Mouse (Mus musculus): ENCODE data around the gene Alg12. TPM values are rescaled to one million over a fixed set of nuclear protein-coding genes. Genes with fewer than 3 reads are reported as not detected.

Gene Alg12
- total RNA-seq (2021): 10 to 100 TPM; 10.1 to 13.3 TPM
- long read RNA-seq, experiment 1, partial matches to known transcripts: 3 of 9 reads
- long read RNA-seq, experiment 1, other reads (novel, unspliced or antisense): 3 of 9 reads
- long read RNA-seq, experiment 2, transcript Alg12-204 (10 exons, 2,130 nt): major isoform, 5 of 12 reads
- long read RNA-seq, experiment 2, partial matches to known transcripts: 1 of 12 reads
- long read RNA-seq, experiment 2, other reads (novel, unspliced or antisense): 6 of 12 reads

DNA sequence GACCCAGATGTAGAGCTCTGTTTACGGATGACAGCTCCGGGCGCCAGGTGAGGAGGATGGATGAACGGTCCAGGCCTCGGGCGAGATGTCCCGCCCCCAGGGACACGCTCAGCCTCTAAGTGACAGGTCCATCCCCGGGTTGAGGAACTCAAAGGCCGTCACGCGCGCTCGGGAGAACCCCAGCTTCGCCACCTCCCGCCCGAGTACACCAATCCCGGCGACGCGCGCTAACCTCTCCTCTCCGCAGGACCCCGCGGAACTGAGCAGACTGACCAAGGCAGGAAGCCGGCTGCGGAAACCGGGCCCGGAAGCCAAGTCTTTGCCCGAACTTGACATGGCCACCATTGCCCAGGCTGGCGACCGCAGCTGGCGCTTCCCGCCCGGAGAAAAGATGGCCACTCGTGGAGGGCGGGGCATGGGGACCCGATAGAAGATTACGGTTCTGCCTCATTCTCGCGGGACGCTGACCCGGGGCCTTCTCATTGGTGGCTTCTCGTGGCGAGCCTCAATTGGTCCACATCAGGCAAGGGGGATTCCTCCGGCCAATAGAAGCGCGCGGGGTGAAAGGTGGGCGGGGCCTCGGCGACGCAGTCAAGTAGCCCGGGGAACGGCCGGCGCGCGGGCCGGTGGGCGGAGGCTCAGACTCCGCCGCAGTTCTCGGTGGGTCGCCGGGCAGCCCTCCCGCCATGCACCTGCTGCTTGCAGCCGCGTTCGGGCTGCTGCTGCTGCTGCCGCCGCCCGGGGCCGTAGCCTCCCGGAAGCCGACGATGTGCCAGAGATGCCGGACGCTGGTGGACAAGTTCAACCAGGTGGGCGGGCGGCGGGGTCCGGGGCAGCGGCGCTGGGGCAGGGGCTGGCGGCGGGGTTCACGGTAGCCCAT lies at the start of gene Alg12, which contains the start of gene Creld2:
TSS of gene Alg12 (minus strand) at position 293 of the 880 bp plus-strand sequence.
TSS of gene Creld2 (plus strand) at position 621 of the 880 bp plus-strand sequence.
- no peak for TF ChIP-seq CTCF (conservative IDR thresholded peaks at IDR 0.05)
- peak within 1 kb of the TSS; percentile 92 for H3K4me3 ChIP-seq

DNA sequence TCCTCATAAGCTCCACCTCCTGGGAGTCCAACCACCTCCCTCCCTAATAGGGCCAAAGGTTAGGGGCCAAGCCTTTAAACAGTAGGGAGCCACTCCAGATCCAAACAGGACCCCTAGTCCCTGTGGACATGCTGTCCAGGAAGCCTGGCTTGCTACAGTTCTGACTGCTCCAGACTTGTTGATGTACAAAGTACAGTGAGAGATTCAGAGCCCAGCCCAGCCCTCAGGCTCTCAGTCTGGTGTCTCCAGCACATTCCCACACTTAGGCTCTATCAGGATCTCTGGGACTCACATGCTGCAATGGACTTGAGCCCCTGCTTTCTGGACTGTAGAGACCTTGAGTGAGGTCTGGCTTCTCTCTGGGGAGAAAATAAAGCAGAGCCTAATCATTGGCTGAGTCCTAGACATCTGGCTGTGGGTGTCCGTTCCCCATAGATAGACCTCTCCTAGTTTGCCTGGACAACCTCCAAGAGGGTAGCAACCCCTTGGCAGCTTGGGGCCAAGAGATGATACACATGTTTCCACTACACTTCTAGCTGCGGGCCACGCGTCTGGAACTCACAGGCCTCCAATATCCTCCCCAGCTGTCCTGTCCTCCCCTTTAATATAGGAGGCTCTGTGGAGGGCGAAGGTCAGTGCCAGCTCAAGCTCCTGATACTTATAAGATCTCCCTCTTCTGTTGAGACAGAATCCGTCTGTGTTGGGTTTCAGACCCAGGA lies 49.1 kb upstream of the Alg12 start:
- Histone ChIP-seq H3K4me3 (no peak overlapping the region), H3K27ac (peak overlapping the region; percentile 71)
- TF ChIP-seq CTCF (conservative IDR thresholded peaks at IDR 0.05): no peak
- DNase-seq (ENCODE audit: low spot score in 2 of 2): no peak

More for the DNA sequence above, at the start of gene Alg12, which contains the start of gene Creld2:
- peak; percentile 99 to 100 for DNase-seq (ENCODE audit: low spot score in 2 of 2)
- peak within 1 kb of the TSS; percentile 92 for H3K27ac ChIP-seq

DNA sequence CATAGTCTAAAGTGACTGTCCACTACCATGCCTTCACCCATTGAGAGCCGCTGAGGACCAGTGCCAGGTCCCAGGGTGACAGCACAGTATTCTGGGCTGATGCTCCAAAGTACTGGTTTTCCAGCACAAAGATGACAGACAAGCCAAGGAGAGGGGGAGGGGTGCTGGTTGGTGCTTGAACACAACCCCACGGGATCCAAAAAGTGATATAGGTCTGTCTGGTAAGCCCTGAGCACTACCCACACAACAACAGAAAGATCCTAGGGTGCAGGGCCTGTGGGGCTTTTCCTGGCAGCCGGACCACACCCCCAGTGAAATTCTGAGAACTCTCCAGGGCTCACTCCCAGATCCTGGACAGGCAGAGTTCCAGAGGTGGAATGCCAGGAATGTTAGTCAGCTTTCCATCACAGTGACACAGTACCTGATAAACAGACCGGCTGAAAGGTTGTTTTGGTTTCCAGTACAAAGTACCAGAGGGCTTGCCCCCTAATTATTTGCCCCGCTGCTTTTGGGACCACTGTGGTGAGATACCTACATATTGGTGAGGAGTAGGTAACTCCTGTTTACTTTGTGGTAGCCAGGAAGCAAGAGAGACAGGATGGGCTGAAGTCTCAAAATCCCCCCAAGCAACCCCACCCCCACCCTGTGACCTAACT lies 48.4 kb upstream of the Alg12 start:
- no peak for DNase-seq (ENCODE audit: low spot score in 2 of 2)
- no peak for TF ChIP-seq CTCF (conservative IDR thresholded peaks at IDR 0.05)
- Histone ChIP-seq H3K4me3 (no peak overlapping the region), H3K27ac (peak overlapping the region; percentile 71)

GRCm38 (mm10) chr15:88866934-88867356 lies 47.8 kb upstream of the Alg12 start:
- no peak for DNase-seq (ENCODE audit: low spot score in 2 of 2)
- no peak for TF ChIP-seq CTCF (conservative IDR thresholded peaks at IDR 0.05)
- Histone ChIP-seq H3K4me3 (no peak overlapping the region), H3K27ac (peak overlapping the region; percentile 71)

DNA sequence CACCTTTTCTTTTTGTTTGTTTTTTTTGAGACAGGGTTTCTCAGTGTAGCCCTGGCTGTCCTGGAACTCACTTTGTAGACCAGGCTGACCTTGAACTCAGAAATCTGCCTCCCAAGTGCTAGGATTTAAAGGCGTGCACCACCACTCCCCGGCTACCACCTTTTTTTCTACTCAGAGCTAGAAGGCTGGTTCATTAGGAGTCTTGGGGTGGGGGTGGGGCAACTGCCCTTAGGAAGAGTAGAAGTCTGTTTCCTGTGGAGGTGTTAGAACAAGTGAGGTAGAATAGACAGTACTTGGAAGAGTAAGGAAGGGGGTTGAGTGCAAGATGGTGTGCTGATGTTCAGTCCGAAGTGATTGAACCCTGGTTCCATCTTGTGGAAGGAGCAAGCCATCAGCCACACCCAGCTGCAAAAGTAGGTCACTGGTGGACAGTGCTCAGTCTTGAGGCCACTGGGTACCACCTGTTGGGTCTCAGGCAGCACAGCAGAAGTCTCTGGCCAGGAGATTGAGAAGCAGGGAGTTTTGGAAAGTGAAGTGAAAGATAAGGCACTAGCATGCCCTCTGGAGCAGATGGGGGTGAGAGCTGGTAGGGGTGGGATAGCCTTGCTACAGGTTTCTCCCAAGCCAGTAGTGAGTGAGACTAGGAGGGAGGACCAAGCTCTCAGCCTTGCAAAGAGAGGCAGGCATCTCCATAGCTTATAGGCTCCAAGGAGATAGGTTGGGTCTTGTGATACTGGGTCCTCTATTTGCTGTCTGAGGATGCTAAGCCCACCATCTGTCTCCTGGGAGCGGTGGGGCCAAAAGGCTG lies 47.0 kb upstream of the Alg12 start:
- no peak for TF ChIP-seq CTCF (conservative IDR thresholded peaks at IDR 0.05)
- peak overlapping the region; percentile 71; the same call in 1 of the 2 replicates for H3K27ac ChIP-seq
- H3K4me3 ChIP-seq: peak overlapping the region; percentile 66; the same call in 1 of the 2 replicates
- DNase-seq (ENCODE audit: low spot score in 2 of 2): no peak

GRCm38 (mm10) chr15:88865061-88865460 lies 45.9 kb upstream of the Alg12 start:
- Histone ChIP-seq H3K4me3 (peak overlapping the region; percentile 66), H3K27ac (peak overlapping the region; percentile 97)
- no peak for TF ChIP-seq CTCF (conservative IDR thresholded peaks at IDR 0.05)
- DNase-seq (ENCODE audit: low spot score in 2 of 2): no peak

GRCm38 (mm10) chr15:88864270-88865030 lies 45.3 kb upstream of the Alg12 start:
- Histone ChIP-seq H3K27ac (peak overlapping the region; percentile 97), H3K4me3 (peak overlapping the region; percentile 66)
- peak; percentile 41 for TF ChIP-seq CTCF (conservative IDR thresholded peaks at IDR 0.05)
- DNase-seq (ENCODE audit: low spot score in 2 of 2): no peak

- Histone ChIP-seq H3K27ac (peak overlapping the region; percentile 97), H3K4me3 (peak overlapping the region; percentile 66)
- peak; percentile 33 for TF ChIP-seq CTCF (conservative IDR thresholded peaks at IDR 0.05)
- peak; percentile 86 to 93 for DNase-seq (ENCODE audit: low spot score in 2 of 2)
Observed at GRCm38 (mm10) chr15:88863695-88864231, 44.6 kb upstream of the Alg12 start.

DNA sequence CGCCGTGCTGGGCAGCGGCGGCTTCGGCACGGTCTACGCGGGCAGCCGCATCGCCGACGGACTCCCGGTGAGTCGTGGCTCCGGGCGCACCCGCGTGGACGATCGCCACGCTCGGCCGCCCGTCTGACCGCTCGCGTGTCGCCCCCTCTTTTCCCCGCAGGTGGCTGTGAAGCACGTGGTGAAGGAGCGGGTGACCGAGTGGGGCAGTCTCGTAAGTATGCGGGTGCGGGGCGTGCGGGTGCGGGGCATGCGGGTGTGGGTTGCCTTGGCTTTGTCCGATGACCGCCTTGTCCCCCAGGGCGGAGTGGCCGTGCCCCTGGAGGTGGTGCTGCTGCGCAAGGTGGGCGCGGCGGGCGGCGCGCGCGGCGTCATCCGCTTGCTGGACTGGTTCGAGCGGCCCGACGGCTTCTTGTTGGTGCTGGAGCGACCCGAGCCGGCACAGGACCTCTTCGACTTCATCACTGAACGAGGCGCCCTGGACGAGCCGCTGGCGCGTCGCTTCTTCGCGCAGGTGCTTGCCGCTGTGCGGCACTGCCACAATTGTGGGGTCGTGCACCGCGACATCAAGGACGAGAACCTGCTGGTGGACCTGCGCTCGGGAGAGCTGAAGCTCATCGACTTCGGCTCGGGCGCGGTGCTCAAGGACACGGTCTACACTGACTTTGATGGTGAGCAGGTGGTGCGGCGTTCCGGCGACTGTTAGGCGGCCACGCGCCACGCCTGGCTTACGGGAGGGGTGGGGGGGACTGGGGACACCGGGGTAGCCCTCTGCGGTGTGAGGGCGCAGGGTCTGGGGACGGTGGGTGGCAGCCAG lies 44.0 kb upstream of the Alg12 start:
- TF ChIP-seq CTCF (conservative IDR thresholded peaks at IDR 0.05): no peak

More for the DNA sequence above, 44.0 kb upstream of the Alg12 start:
- peak in 1 of 2 experiments; percentile 42 for DNase-seq (ENCODE audit: low spot score in 2 of 2)
- peak overlapping the region; percentile 66 for H3K4me3 ChIP-seq
- peak overlapping the region; percentile 97 for H3K27ac ChIP-seq
